ENCODE assay signal across 8 mouse cellular contexts in genomic region chr4:126677054-126678003, GRCm38 (mm10). TPM values are rescaled to one million over a fixed set of nuclear protein-coding genes. Genes with fewer than 3 reads are reported as not detected.
DNase-seq lines count a peak whose midpoint lies in the region; ATAC-seq lines count a peak whose summit lies in the region.

Psmb2 (plus strand) TSS chr4:126677630.

- intact Hi-C loops in heart, postnatal 14 days (cut with DNase I), result loop anchor here (2.0 to 5.0 kb wide), 2 partner anchors 65 to 77 kb away; no protein-coding TSS in a partner anchor

- no peaks in the 10 kb centered on the region for H3K9me3 ChIP-seq in forebrain, embryonic 14.5 days (replicated peaks; ENCODE audit: control insufficient read depth, low read length)
- no peaks in the 10 kb centered on the region for H3K9me3 ChIP-seq in neural tube, embryonic 15.5 days (replicated peaks)

- DNase-seq in ES-CJ7 (ENCODE audit: low read depth, low spot score), result peak; percentile 98
- DNase-seq in cerebellum, adult 11 months, result peak; percentile 97
- peak; percentile 98 for DNase-seq in forebrain, embryonic 14.5 days (ENCODE audit: low spot score)
- DNase-seq in heart, postnatal 14 days, result peak; percentile 99 to 100
- peak; percentile 97 for DNase-seq in layer of hippocampus, adult 11-12 months (ENCODE audit: low spot score)
- peak; percentile 97 for DNase-seq in lung, adult 18-20 months
- DNase-seq in testis, postnatal 14 days (ENCODE audit: low spot score), result peak; percentile 97

- H3K36me3 ChIP-seq in forebrain, embryonic 14.5 days (ENCODE audit: control insufficient read depth, insufficient read depth, low read length), result no peaks in the 10 kb centered on the region
- H3K36me3 ChIP-seq in neural tube, embryonic 15.5 days, result no peaks in the 10 kb centered on the region

- no peaks in the 10 kb centered on the region for H3K27me3 ChIP-seq in forebrain, embryonic 14.5 days (replicated peaks; ENCODE audit: control insufficient read depth, insufficient read depth, low read length)
- H3K27me3 ChIP-seq in neural tube, embryonic 15.5 days (replicated peaks), result 0 out of 2 replicates have a peak, but pooled peaks cover 3% of the 10 kb centered on the region

- WGBS in forebrain, embryonic 14.5 days, result 3% methylated on average over 48 of the region's 48 CpGs
- WGBS in neural tube, embryonic 15.5 days, result 4% methylated on average over 48 of the region's 48 CpGs

- H3K4me2 ChIP-seq in forebrain, embryonic 14.5 days (ENCODE audit: low read length), result peak within 1 kb of the TSS; percentile 89
- peak within 1 kb of the TSS; percentile 94 for H3K4me2 ChIP-seq in neural tube, embryonic 15.5 days

- peaks cover 6% of the 10 kb centered on the region; the same call in 1 of the 2 replicates for H3K4me1 ChIP-seq in forebrain, embryonic 14.5 days (ENCODE audit: control insufficient read depth, insufficient read depth, low read length)
- peaks cover 31% of the 10 kb centered on the region for H3K4me1 ChIP-seq in neural tube, embryonic 15.5 days

- peak within 1 kb of the TSS; percentile 98 for H3K9ac ChIP-seq in forebrain, embryonic 14.5 days (ENCODE audit: low read length)
- peak within 1 kb of the TSS; percentile 99 for H3K9ac ChIP-seq in neural tube, embryonic 15.5 days (replicated peaks)

- peak within 1 kb of the TSS; percentile 61; the same call in 1 of the 2 replicates for H3K27ac ChIP-seq in forebrain, embryonic 14.5 days (ENCODE audit: low read depth, low read length)
- peak within 1 kb of the TSS; percentile 85 for H3K27ac ChIP-seq in neural tube, embryonic 15.5 days (replicated peaks)

- ATAC-seq in forebrain, embryonic 14.5 days, result peak; percentile 98
- ATAC-seq in neural tube, embryonic 15.5 days (ENCODE audit: low FRiP score), result peak; percentile 98

- H3K4me3 ChIP-seq in forebrain, embryonic 14.5 days (ENCODE audit: low read depth, low read length), result peak within 1 kb of the TSS; percentile 99
- H3K4me3 ChIP-seq in neural tube, embryonic 15.5 days (replicated peaks), result peak within 1 kb of the TSS; percentile 100

RNA-seq across cellular contexts. Expression of gene Psmb2, which starts in this region (rescaled TPM):
- 501 and 584 TPM in 2 replicates for polyA plus RNA-seq in forebrain, embryonic 14.5 days (2014; fragmentation: Nextera tagmentation; extraction: Ambion mirVana)
- total RNA-seq in heart, postnatal 14 days (2021), result 100 to 1,000 TPM; 121 to 122 TPM
- polyA plus RNA-seq in neural tube, embryonic 15.5 days (2015; fragmentation: Nextera tagmentation; extraction: Ambion mirVana), result 419 and 433 TPM in 2 replicates

Comparison
In these comparisons a context has a peak if more than half of its experiments do, and no peak if none do; other contexts are left out.
1. Peak in every context shown above with its lines: DNase-seq, ATAC-seq, H3K4me3 ChIP-seq and H3K27ac ChIP-seq.